Mouse (Mus musculus) cerebral cortex, adult 2 months (tissue): ENCODE data around the gene Ndufa10.

Source experiments
- WGBS: fragments of 180-500 bp; shearing (Covaris S2); methylation state at CpG from one replicate; pipeline ENCODE4 v1.1.7; 2018; 5-methylcytosine and 5-hydroxymethylcytosine counted together

Gene Ndufa10

GRCm38 (mm10) chr1:92430991-92431390 is 42.7 kb downstream of the Ndufa10 start:
- WGBS = 100% methylated on average over 1 of the region's 1 CpGs

GRCm38 (mm10) chr1:92424714-92425113 is 48.9 kb downstream of the Ndufa10 start:
- WGBS = 45% methylated on average over 7 of the region's 7 CpGs

- WGBS = 69% methylated on average over 5 of the region's 5 CpGs
Measured at GRCm38 (mm10) chr1:92405131-92405530, 68.5 kb downstream of the Ndufa10 start.

- 84% methylated on average over 2 of the region's 2 CpGs for WGBS
Measured at GRCm38 (mm10) chr1:92400556-92400955, 73.1 kb downstream of the Ndufa10 start.

GRCm38 (mm10) chr1:92398601-92399000 is 75.1 kb downstream of the Ndufa10 start:
- WGBS = 79% methylated on average over 7 of the region's 7 CpGs

- 58% methylated on average over 12 of the region's 12 CpGs for WGBS
Measured at GRCm38 (mm10) chr1:92397511-92398051, 76.1 kb downstream of the Ndufa10 start.

GRCm38 (mm10) chr1:92394279-92394678 is 79.4 kb downstream of the Ndufa10 start:
- WGBS = 79% methylated on average over 3 of the region's 3 CpGs

GRCm38 (mm10) chr1:92393166-92393565 is 80.5 kb downstream of the Ndufa10 start:
- 45% methylated on average over 6 of the region's 6 CpGs for WGBS
